Mouse (Mus musculus): ENCODE measurements around the gene Tenm1. TPM values are rescaled to one million over a fixed set of nuclear protein-coding genes. Genes with fewer than 3 reads are reported as not detected.

The Tenm1 gene
- polyA plus RNA-seq, 2 experiments = 0.01 TPM; not detected in 1

GRCm38 (mm10) chrX:43427961-43428365, 963 bp downstream of the Tenm1 start:
- no peak for TF ChIP-seq CTCF (IDR thresholded peaks at IDR 0.05; ENCODE audit: low read depth)
- TF ChIP-seq EP300 (IDR thresholded peaks at IDR 0.05; ENCODE audit: low read depth) = no peak
- Histone ChIP-seq H3K9ac (replicated peaks) (no peak overlapping the region), H3K27me3 (ENCODE audit: control insufficient read depth, insufficient read depth, low read length) (no peaks in the 10 kb centered on the region; the same call in 1 of the 2 replicates), H3K4me1 (replicated peaks; ENCODE audit: control insufficient read depth in 2 of 2, insufficient read depth in 2 of 2, low read length in 1 of 2) (no peaks in the 10 kb centered on the region), H3K4me3 (ENCODE audit: insufficient read depth in 1 of 2, low read depth in 2 of 2, low read length in 2 of 2) (no peak overlapping the region), H3K36me3 (replicated peaks; ENCODE audit: control insufficient read depth, insufficient read depth, low read depth) (no peaks in the 10 kb centered on the region), H3K4me2 (ENCODE audit: low read depth) (no peak overlapping the region), H3K9me3 (ENCODE audit: control insufficient read depth, low read length) (no peaks in the 10 kb centered on the region), H3K27ac (no peak overlapping the region)
- WGBS (ENCODE audit: insufficient replicate concordance) = 11% methylated on average over 12 of the region's 12 CpGs
- no peak for ATAC-seq (ENCODE audit: insufficient read depth)
- no peak for DNase-seq (ENCODE audit: low read depth in 3 of 3, low spot score in 3 of 3)

GRCm38 (mm10) chrX:43427111-43427510, 1.8 kb downstream of the Tenm1 start:
- no peak overlapping the region for H3K4me3 ChIP-seq (ENCODE audit: insufficient read depth in 1 of 2, low read depth in 2 of 2, low read length in 2 of 2)
- ATAC-seq (ENCODE audit: insufficient read depth) = no peak
- H3K36me3 ChIP-seq (replicated peaks; ENCODE audit: control insufficient read depth, insufficient read depth, low read depth) = no peaks in the 10 kb centered on the region
- no peaks in the 10 kb centered on the region for H3K9me3 ChIP-seq (ENCODE audit: control insufficient read depth, low read length)
- DNase-seq (ENCODE audit: low read depth in 3 of 3, low spot score in 3 of 3) = no peak
- 21% methylated on average over 10 of the region's 10 CpGs for WGBS (ENCODE audit: insufficient replicate concordance)
- no peaks in the 10 kb centered on the region for H3K4me1 ChIP-seq (replicated peaks; ENCODE audit: control insufficient read depth in 2 of 2, insufficient read depth in 2 of 2, low read length in 1 of 2)
- no peak for TF ChIP-seq EP300 (IDR thresholded peaks at IDR 0.05; ENCODE audit: low read depth)
- no peak for TF ChIP-seq CTCF (IDR thresholded peaks at IDR 0.05; ENCODE audit: low read depth)
- H3K4me2 ChIP-seq (ENCODE audit: low read depth) = no peak overlapping the region
- H3K9ac ChIP-seq (replicated peaks) = no peak overlapping the region
- H3K27ac ChIP-seq = no peak overlapping the region
- no peaks in the 10 kb centered on the region; the same call in 1 of the 2 replicates for H3K27me3 ChIP-seq (ENCODE audit: control insufficient read depth, insufficient read depth, low read length)

DNA sequence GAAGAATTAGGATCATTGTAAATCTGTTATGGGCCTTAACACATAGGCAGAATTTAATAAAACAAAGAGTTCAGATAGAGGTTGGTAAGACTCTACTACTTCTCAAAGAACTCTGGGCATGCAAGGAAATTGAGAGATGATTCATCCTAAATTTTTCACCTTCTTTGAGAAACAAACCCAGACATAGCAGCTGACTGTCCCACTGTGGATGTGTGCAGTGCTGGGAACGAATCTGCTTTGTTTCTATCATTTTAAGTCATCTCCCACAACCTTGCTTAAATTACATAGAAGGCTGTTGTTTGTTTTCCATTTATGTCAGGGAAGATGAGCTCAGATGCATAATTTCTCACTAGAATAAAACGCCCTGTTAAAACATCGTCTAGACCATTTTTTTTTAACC, 31.0 kb downstream of the Tenm1 start:
- Histone ChIP-seq H3K4me2 (ENCODE audit: low read depth) (no peak overlapping the region), H3K9me3 (ENCODE audit: control insufficient read depth, low read length) (no peaks in the 10 kb centered on the region), H3K4me1 (replicated peaks; ENCODE audit: control insufficient read depth in 2 of 2, insufficient read depth in 2 of 2, low read length in 1 of 2) (no peaks in the 10 kb centered on the region), H3K4me3 (ENCODE audit: insufficient read depth in 1 of 2, low read depth in 2 of 2, low read length in 2 of 2) (no peak overlapping the region), H3K27ac (no peak overlapping the region), H3K27me3 (ENCODE audit: control insufficient read depth, insufficient read depth, low read length) (no peaks in the 10 kb centered on the region), H3K36me3 (replicated peaks; ENCODE audit: control insufficient read depth, insufficient read depth, low read depth) (no peaks in the 10 kb centered on the region), H3K9ac (replicated peaks) (no peak overlapping the region)
- no peak for DNase-seq (ENCODE audit: low read depth in 3 of 3, low spot score in 3 of 3)
- ATAC-seq (ENCODE audit: insufficient read depth) = no peak
- WGBS (ENCODE audit: insufficient replicate concordance) = 49% methylated on average over 3 of the region's 3 CpGs
- TF ChIP-seq EP300 (IDR thresholded peaks at IDR 0.05; ENCODE audit: low read depth) = no peak
- no peak for TF ChIP-seq CTCF (IDR thresholded peaks at IDR 0.05; ENCODE audit: low read depth)

DNA sequence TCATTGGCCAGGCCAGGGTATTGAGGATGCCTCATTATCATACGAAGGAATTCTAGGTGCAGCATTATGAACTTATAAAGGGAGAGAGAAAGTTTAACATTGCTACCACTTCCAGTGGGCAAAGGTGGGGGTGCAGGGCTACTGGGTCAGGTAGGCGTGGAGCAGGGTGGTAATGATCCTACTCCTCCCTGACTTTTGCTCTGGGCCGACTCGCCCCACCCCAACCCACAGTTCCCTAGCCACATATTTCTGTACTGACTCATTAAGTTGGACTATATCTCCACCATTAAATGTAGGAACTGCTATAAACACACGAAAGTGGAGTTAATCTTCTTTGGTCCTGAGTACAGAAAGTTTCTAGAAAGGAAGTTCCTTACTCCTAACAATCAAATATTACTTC, 40.8 kb downstream of the Tenm1 start:
- no peak overlapping the region for H3K27ac ChIP-seq
- TF ChIP-seq CTCF (IDR thresholded peaks at IDR 0.05; ENCODE audit: low read depth) = no peak
- TF ChIP-seq EP300 (IDR thresholded peaks at IDR 0.05; ENCODE audit: low read depth) = no peak
- H3K36me3 ChIP-seq (replicated peaks; ENCODE audit: control insufficient read depth, insufficient read depth, low read depth) = no peaks in the 10 kb centered on the region
- no peak overlapping the region for H3K4me3 ChIP-seq (ENCODE audit: insufficient read depth in 1 of 2, low read depth in 2 of 2, low read length in 2 of 2)
- H3K9ac ChIP-seq (replicated peaks) = no peak overlapping the region
- no peaks in the 10 kb centered on the region for H3K27me3 ChIP-seq (ENCODE audit: control insufficient read depth, insufficient read depth, low read length)
- WGBS (ENCODE audit: insufficient replicate concordance) = 60% methylated on average over 5 of the region's 5 CpGs
- ATAC-seq (ENCODE audit: insufficient read depth) (no peak), DNase-seq (ENCODE audit: low read depth in 3 of 3, low spot score in 3 of 3) (no peak)
- no peaks in the 10 kb centered on the region for H3K4me1 ChIP-seq (replicated peaks; ENCODE audit: control insufficient read depth in 2 of 2, insufficient read depth in 2 of 2, low read length in 1 of 2)
- H3K4me2 ChIP-seq (ENCODE audit: low read depth) = no peak overlapping the region
- no peaks in the 10 kb centered on the region for H3K9me3 ChIP-seq (ENCODE audit: control insufficient read depth, low read length)

DNA sequence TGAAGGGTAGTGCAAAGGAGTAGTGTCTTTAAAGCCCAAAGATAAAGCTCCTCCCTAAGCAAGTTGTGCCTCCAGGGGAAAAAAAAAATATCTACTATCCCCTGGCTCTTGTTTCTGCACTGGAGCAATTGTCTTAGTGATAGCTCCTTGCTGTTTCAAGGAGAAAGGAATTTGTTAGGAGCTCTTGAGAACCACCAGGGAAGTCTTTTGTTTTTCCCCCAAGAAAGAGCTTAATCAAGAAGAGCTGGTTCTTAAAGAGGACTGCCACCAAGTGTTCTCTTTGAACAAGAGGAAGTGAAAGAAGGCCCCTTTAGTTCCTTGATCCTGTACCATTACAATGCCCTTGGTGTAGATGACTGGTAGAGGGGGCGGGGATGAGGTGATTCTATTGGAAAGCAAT, 56.4 kb downstream of the Tenm1 start:
- H3K4me1 ChIP-seq (replicated peaks; ENCODE audit: control insufficient read depth in 2 of 2, insufficient read depth in 2 of 2, low read length in 1 of 2) = no peaks in the 10 kb centered on the region
- no peak overlapping the region for H3K27ac ChIP-seq
- no peak for DNase-seq (ENCODE audit: low read depth in 3 of 3, low spot score in 3 of 3)
- ATAC-seq (ENCODE audit: insufficient read depth) = no peak
- no peaks in the 10 kb centered on the region for H3K27me3 ChIP-seq (ENCODE audit: control insufficient read depth, insufficient read depth, low read length)
- H3K36me3 ChIP-seq (replicated peaks; ENCODE audit: control insufficient read depth, insufficient read depth, low read depth) = no peaks in the 10 kb centered on the region
- H3K4me2 ChIP-seq (ENCODE audit: low read depth) = no peak overlapping the region
- 55% methylated on average over 1 of the region's 1 CpGs for WGBS (ENCODE audit: insufficient replicate concordance)
- no peaks in the 10 kb centered on the region for H3K9me3 ChIP-seq (ENCODE audit: control insufficient read depth, low read length)
- no peak overlapping the region for H3K4me3 ChIP-seq (ENCODE audit: insufficient read depth in 1 of 2, low read depth in 2 of 2, low read length in 2 of 2)
- TF ChIP-seq CTCF (IDR thresholded peaks at IDR 0.05; ENCODE audit: low read depth) (no peak), EP300 (IDR thresholded peaks at IDR 0.05; ENCODE audit: low read depth) (no peak)
- no peak overlapping the region for H3K9ac ChIP-seq (replicated peaks)
